Mouse (Mus musculus) midbrain, embryonic 10.5 days (tissue): Measurements from ENCODE around the gene Tmprss11e. TPM values are rescaled to one million over a fixed set of nuclear protein-coding genes. Genes with fewer than 3 reads are reported as not detected.

ENCODE experiments used
- DNase-seq: peaks from one replicate; pipeline ENCODE4 v3.0.0-alpha.2; 2017; ENCODE audit warnings: low spot score
- H3K27ac ChIP-seq: fragments of 300-500 bp; sonication (generic); replicated peaks from 2 replicates; pipeline ENCODE4 v1.5.1; 2016; ENCODE audit warnings: mild to moderate bottlenecking
- H3K27me3 ChIP-seq: fragments of 300-500 bp; sonication (generic); 2 replicates; pipeline ENCODE4 v1.6.1; 2016; ENCODE audit warnings: low read depth, mild to moderate bottlenecking; ENCODE audit not compliant: poor library complexity, severe bottlenecking
- H3K36me3 ChIP-seq: fragments of 300-500 bp; sonication (generic); 2 replicates; pipeline ENCODE4 v1.6.1; 2016; ENCODE audit warnings: mild to moderate bottlenecking, moderate library complexity
- H3K4me1 ChIP-seq: fragments of 300-500 bp; sonication (generic); 2 replicates; pipeline ENCODE4 v1.6.1; 2016
- H3K4me3 ChIP-seq: fragments of 300-500 bp; sonication (generic); 2 replicates; pipeline ENCODE4 v1.5.1; 2016; ENCODE audit warnings: mild to moderate bottlenecking, moderate library complexity
- H3K9me3 ChIP-seq: fragments of 300-500 bp; sonication (generic); replicated peaks from 2 replicates; pipeline ENCODE4 v1.6.1; 2016; ENCODE audit warnings: mild to moderate bottlenecking
- WGBS: fragments of 180-500 bp; shearing (Covaris S2); methylation state at CpG from one replicate; pipeline ENCODE4 v1.1.7; 2016; 5-methylcytosine and 5-hydroxymethylcytosine counted together
- polyA plus RNA-seq: library from polyadenylated mRNA; unstranded; fragments of >200 nt; fragmentation: Nextera tagmentation; extraction: Ambion mirVana; gene quantifications from 2 replicates; pipeline ENCODE4 v1.2.1, GENCODE M21; 2016

Tmprss11e gene
- polyA plus RNA-seq, 1 experiment from 2014 or later, result not detected

DNA sequence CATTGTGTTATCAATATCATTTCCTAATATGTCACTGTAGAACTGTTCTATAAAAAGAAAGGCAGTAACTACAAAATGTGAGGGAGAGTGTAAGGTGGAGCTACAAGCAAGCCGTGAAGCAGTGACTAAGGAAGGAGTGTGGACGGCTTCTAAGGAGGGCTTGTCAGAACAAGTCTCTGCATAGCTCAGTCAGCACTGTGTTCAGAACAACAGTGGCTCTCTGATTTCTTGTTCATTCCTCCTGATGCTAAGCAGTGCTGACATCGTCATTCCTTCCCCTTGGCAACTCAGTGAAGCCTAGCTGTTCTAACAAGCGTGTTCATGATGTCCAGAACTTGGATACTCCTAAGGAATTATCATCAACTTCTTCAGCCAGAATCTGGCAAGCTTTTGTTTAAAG is 15.0 kb downstream of the Tmprss11e start:
- 80% methylated on average over 4 of the region's 4 CpGs for WGBS
- H3K27ac ChIP-seq, result no peak overlapping the region
- H3K4me3 ChIP-seq, result no peak overlapping the region
- H3K27me3 ChIP-seq, result no peaks in the 10 kb centered on the region
- DNase-seq, result no peak
- H3K36me3 ChIP-seq, result no peaks in the 10 kb centered on the region
- no peaks in the 10 kb centered on the region for H3K9me3 ChIP-seq
- H3K4me1 ChIP-seq, result no peaks in the 10 kb centered on the region

DNA sequence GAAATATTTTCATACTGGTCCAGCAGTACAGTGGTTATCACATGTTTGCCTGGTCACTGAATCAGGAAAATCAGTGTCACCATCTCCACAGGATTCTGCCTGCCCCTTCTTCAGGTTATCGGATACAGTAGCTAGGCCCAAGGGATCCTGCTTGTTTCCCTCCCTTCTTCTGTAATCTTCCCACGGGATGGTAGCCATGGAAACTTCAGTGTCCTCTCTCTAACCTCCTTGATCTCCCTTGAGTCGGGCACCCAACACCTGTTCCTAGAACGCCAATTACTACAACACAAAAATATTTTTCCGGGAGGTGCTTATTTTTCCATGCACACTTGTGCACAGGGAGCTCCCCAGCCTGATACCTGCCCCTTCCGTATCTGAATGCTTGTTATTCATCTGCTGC is 17.0 kb downstream of the Tmprss11e start:
- WGBS, result 85% methylated on average over 6 of the region's 6 CpGs
- Histone ChIP-seq H3K9me3 (no peaks in the 10 kb centered on the region), H3K27me3 (no peaks in the 10 kb centered on the region), H3K27ac (no peak overlapping the region), H3K36me3 (no peaks in the 10 kb centered on the region), H3K4me3 (no peak overlapping the region), H3K4me1 (no peaks in the 10 kb centered on the region)
- DNase-seq, result no peak

- Histone ChIP-seq H3K9me3 (no peaks in the 10 kb centered on the region), H3K27me3 (no peaks in the 10 kb centered on the region), H3K4me3 (no peak overlapping the region), H3K36me3 (no peaks in the 10 kb centered on the region), H3K27ac (no peak overlapping the region), H3K4me1 (no peaks in the 10 kb centered on the region; the same call in 1 of the 2 replicates)
- no peak for DNase-seq
- 85% methylated on average over 9 of the region's 9 CpGs for WGBS
Measured at GRCm38 (mm10) chr5:86727033-86727432, 18.6 kb downstream of the Tmprss11e start.

- no peak overlapping the region for H3K27ac ChIP-seq
- H3K27me3 ChIP-seq, result no peaks in the 10 kb centered on the region
- no peaks in the 10 kb centered on the region for H3K9me3 ChIP-seq
- H3K36me3 ChIP-seq, result no peaks in the 10 kb centered on the region
- H3K4me1 ChIP-seq, result no peaks in the 10 kb centered on the region; the same call in 1 of the 2 replicates
- H3K4me3 ChIP-seq, result no peak overlapping the region
- DNase-seq, result no peak
Measured at GRCm38 (mm10) chr5:86725021-86725420, 20.6 kb downstream of the Tmprss11e start.

DNA sequence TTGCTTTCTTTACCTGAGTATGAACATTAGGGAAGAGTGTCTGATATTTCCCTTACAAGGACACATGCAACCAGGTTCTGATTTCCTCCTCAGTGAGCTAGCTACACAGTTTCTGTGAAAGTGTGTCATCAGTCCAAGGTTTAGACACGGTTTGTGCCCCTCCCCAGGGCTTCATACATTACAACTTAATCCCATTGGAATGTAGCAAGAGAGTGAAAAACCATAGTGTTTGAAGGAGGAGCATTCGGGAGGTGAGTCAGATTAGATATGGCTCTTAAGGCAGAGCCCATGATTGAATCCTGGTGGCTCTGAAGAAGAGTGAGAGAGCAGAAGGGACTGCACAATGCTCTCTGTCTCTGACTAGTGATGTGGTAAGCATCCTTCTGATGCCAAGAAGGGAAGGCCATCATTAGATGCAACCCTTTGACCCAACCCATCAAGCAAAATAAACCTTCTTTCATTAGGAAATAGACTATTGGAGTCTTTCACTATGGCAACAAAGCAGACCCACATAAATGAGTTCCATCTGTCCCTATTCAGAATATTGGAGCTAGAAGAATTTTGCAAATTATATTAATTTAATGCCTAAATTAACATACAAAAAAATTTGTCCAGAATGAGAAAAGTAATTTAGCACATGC is 22.7 kb downstream of the Tmprss11e start:
- no peak for DNase-seq
- 44% methylated on average over 2 of the region's 2 CpGs for WGBS
- Histone ChIP-seq H3K9me3 (no peaks in the 10 kb centered on the region), H3K4me3 (no peak overlapping the region), H3K4me1 (no peaks in the 10 kb centered on the region; the same call in 1 of the 2 replicates), H3K27me3 (no peaks in the 10 kb centered on the region), H3K36me3 (no peaks in the 10 kb centered on the region), H3K27ac (no peak overlapping the region)

DNA sequence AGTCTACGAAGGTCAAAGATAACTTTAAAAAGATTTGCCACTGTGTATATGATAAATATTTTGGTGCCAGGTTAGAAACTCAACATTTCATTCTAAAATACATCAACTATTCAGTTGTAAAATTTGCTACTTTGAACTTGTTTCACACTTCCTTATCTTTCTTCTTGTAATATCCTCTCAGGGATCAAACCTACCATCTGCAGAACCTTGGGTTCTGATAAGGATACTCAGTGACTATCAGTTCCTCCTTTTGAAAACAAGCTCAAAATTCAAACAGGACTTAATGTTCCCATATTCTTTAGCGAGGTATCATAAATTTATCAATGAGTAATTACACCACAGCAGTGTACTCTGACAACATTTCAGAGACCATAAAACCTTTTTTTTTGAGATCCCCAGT is 30.6 kb downstream of the Tmprss11e start:
- no peak for DNase-seq
- no peaks in the 10 kb centered on the region for H3K27me3 ChIP-seq
- no peaks in the 10 kb centered on the region for H3K36me3 ChIP-seq
- 89% methylated on average over 2 of the region's 2 CpGs for WGBS
- H3K4me3 ChIP-seq, result no peak overlapping the region
- no peaks in the 10 kb centered on the region for H3K9me3 ChIP-seq
- no peaks in the 10 kb centered on the region for H3K4me1 ChIP-seq
- H3K27ac ChIP-seq, result no peak overlapping the region

DNA sequence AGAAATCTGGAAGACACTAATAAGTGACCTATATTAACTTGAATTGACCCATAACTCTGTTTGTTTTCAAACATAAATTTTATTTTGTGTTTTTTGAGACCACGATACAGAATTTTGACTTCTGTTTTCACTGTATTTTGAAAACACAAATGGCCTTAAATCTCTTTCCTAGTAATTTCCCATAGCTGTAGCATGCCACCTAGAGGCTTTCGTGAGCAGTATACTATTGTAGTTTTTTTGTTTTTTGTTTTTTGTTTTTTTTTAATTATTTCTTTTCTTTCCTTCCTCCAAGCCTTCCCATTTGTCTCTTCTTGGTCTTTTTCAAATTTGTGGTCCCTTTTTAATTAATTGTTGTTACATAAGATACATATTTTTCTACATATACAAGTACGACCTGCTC is 40.7 kb downstream of the Tmprss11e start:
- H3K36me3 ChIP-seq, result no peaks in the 10 kb centered on the region
- H3K4me1 ChIP-seq, result no peaks in the 10 kb centered on the region
- H3K4me3 ChIP-seq, result no peak overlapping the region
- DNase-seq, result no peak
- no peaks in the 10 kb centered on the region for H3K27me3 ChIP-seq
- no peaks in the 10 kb centered on the region for H3K9me3 ChIP-seq
- WGBS, result 85% methylated on average over 3 of the region's 3 CpGs
- no peak overlapping the region for H3K27ac ChIP-seq

DNA sequence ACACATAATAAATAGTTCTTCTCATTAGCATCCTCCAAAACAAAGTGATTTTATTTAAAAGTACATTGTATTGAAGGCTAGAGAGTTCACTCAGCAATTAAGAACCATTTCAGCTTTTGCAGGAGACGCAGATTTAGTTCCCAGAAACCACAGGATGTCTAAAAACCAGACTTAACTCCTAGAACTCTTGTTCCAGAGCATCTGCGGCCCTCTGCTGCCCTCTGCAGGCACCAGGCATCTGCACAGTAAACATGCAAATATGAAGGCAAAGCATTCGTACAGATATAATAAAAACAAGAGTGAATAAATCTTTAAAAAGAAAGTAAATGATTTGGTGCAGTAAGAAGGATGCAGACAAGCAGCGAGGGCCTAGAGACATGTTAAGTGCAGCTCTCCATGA is 60.9 kb downstream of the Tmprss11e start:
- H3K27me3 ChIP-seq, result no peaks in the 10 kb centered on the region
- H3K9me3 ChIP-seq, result no peaks in the 10 kb centered on the region
- WGBS, result 69% methylated on average over 4 of the region's 4 CpGs
- H3K4me3 ChIP-seq, result no peak overlapping the region
- H3K27ac ChIP-seq, result no peak overlapping the region
- H3K4me1 ChIP-seq, result no peaks in the 10 kb centered on the region
- DNase-seq, result peak; percentile 32
- no peaks in the 10 kb centered on the region for H3K36me3 ChIP-seq

- no peak within 1 kb of the TSS for H3K27ac ChIP-seq
- 86% methylated on average over 5 of the region's 5 CpGs for WGBS
- no peaks in the 10 kb centered on the region for H3K36me3 ChIP-seq
- no peak for DNase-seq
- H3K27me3 ChIP-seq, result no peaks in the 10 kb centered on the region
- no peaks in the 10 kb centered on the region for H3K9me3 ChIP-seq
- no peak within 1 kb of the TSS for H3K4me3 ChIP-seq
- no peaks in the 10 kb centered on the region for H3K4me1 ChIP-seq
Measured at GRCm38 (mm10) chr5:86676262-86676661, 69.4 kb downstream of the Tmprss11e start, which contains the start of gene Tmprss11b. TSS of gene Tmprss11b (minus strand) at chr5:86676362.

Other genes starting within 250 kb of the Tmprss11e start
- not detected in 2 replicates for gene Tmprss11g, start 227.2 kb downstream of the Tmprss11e start, polyA plus RNA-seq
- not detected in 2 replicates for gene Tmprss11f, start 113.4 kb downstream of the Tmprss11e start, polyA plus RNA-seq
- not detected in 2 replicates for gene Tmprss11b, start 69.5 kb downstream of the Tmprss11e start, polyA plus RNA-seq
- gene Ythdc1, start 58.4 kb upstream of the Tmprss11e start, polyA plus RNA-seq, result 35.5 and 38.5 TPM in 2 replicates
- gene Ugt2b34, start 161.1 kb upstream of the Tmprss11e start, polyA plus RNA-seq, result not detected in 2 replicates
- gene Ugt2b1, start 180.7 kb upstream of the Tmprss11e start, polyA plus RNA-seq, result not detected in 2 replicates